Mouse (Mus musculus) liver, adult 2 months (tissue): Measurements from ENCODE around the gene Rtp4.

Source experiments
- CTCF ChIP-seq: fragments of 200-500 bp; IDR thresholded peaks from 2 replicates; pipeline ENCODE4 v1.5.1; 2011; ENCODE audit warnings: low read depth, low read length, control low read depth
- POLR2A ChIP-seq: fragments of 200-500 bp; IDR thresholded peaks from 2 replicates; pipeline ENCODE4 v1.6.1; 2011; ENCODE audit warnings: low read length, control low read depth; ENCODE audit not compliant: insufficient read depth; ENCODE audit errors: extremely low read depth

DNA sequence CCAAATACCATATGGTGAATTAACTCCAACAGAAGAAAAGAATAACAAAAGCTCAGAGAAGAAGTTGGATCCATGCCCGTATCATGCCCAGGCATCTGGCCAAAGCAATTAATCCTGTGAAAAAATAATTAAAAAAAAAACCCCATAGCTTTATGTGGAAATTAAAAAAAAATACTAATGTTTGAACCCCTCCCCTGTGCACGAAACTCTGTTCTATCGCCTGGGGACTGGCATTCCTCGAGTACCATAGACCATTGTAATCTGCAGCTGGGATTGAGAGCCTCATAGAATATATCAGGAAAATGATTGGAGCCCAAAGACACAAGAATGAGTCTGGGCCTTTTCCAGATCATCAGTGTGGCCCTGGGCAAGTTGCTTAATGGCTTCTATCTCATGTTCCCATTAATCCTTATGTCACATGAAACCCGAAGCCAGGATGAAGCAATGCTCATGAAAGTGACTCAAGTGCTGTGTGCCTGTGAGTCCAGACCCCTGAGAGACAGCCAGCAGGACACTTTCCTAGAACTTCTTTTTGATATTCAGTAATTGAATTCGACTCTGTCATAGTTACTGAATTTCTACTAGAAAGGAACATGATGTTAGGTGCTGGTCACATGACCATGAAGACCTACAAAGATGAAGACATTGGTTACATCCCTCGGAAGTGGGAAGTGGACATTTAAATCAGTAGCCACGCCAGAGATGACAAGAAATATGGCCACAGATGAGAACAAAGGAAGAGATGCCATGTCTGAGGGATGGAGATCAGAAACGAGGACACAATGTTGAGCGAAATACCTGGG, 1.3 kb upstream of the Rtp4 start:
- TF ChIP-seq CTCF (no peak), POLR2A (no peak)
